Mouse (Mus musculus): ENCODE results near the gene Nfe2l2.
A peak's percentile ranks its signal among the peaks of the same experiment; 100 is the strongest.
"Not testable (repeated sequence)": the region's sequence is repeated elsewhere in the genome, so short reads cannot be mapped to it uniquely, and the experiment has no call there.

Nfe2l2 gene

DNA sequence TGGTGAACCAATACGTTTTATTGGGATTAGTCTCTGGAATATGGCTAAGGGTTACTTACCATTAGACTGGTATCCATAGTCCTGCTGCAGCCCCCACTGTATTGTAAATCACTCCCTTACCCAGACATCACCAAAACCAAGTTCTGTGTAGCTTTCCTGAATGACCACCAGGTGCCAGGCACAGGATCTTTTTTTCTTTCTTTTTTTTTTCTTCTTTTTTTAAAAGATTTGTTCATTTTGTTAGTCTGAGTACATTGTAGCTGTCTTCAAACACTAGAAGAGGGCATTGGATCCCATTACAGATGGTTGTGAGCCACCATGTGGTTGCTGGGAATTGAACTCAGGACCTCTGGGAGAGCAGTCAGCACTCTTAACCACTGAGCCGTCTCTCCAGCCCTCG, 8.6 kb upstream of the Nfe2l2 start:
- no peak for DNase-seq (ENCODE audit: low spot score)

- no peak for DNase-seq (ENCODE audit: low spot score)
These were observed 3.0 kb upstream of the Nfe2l2 start for GRCm38 (mm10) chr2:75707420-75707819.

DNA sequence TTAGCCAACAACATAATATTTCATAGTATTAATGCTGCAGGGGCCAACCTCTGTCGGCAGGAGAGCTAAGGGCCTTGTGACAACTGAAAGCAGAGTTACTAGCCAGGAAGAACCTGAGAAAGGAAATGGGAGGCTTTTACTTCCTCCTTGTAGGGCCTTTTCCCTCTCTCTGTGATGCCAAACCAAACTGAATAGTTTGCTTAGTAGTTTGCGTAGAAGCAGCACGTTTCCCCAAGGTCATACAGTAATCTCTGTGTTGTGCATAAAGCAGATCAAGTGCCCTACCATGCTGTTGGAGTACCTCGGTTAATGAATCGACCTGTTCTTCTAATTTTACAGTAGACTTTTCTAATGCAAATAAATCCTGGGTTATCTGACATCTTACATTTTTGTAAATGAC, 2.0 kb upstream of the Nfe2l2 start:
- no peak for DNase-seq (ENCODE audit: low spot score)

DNA sequence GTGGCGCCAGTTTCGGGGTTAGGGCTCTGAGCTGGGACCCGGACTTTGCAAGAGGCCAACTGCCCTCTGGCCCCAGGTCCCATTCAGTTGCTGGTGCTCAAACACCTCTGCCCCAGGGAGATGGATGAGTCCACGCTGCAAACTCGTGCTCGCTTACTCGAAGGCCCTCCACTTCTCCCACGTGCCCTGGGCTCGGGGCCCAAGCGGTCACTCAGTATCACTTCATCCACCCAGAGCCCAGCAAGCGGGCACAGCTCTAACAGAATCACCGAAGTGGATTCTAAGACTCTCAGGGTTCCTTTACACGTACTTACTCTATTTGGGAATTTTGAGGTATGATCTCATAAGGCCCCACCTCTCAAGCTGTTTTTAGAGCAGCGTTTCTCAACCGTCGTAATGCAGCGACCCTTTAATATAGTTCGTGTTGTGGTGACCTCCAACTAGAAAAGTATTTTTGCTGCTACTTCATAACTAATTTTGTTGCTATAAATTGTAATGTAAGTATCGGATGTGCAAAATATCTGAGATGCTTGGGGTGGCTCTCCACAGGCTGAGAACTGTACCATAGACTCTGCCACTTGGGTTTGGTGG, 816 bp upstream of the Nfe2l2 start:
- DNase-seq (ENCODE audit: low spot score), result no peak

- DNase-seq (ENCODE audit: low spot score), result peak; percentile 87
These were observed 863 bp downstream of the Nfe2l2 start for GRCm38 (mm10) chr2:75703375-75704181.

GRCm38 (mm10) chr2:75702588-75702976, 1.9 kb downstream of the Nfe2l2 start:
- DNase-seq (ENCODE audit: low spot score), result peak; percentile 32

DNA sequence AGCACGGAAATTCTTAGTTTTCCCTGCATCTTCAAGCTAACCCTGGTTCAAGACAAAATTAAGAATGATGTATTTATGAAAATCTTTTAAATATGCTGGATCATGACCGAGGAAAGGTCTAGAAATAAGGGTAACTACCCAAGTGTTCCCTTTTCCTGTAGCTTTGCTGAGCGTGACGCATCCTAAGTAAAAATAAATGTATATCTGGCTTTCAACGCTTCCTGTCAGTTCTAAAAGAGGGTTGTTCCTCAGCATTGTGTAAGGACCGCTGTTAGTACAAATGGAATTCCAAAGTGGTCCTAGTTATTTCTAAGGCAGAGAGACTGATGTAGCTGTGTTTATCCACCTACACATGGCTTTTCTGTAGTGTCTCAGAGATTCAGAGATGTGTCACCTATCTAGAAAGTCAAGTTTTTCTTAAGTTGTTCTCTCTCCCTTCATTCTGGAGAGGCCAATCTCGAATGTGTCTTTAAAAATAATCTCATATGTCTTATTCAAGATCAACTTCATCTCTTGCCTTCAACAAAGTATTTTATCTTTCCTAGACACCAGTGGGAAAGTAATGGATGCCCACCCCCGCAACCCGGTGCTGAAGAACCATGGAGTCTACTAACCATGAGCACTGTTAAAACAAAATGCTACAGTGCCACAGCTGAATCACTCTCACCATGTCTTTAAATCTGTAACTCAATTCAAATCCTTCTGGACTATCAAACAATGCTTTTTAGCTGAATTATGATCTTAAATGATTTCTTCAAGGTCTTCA, 2.4 kb downstream of the Nfe2l2 start:
- no peak for DNase-seq (ENCODE audit: low spot score)

DNA sequence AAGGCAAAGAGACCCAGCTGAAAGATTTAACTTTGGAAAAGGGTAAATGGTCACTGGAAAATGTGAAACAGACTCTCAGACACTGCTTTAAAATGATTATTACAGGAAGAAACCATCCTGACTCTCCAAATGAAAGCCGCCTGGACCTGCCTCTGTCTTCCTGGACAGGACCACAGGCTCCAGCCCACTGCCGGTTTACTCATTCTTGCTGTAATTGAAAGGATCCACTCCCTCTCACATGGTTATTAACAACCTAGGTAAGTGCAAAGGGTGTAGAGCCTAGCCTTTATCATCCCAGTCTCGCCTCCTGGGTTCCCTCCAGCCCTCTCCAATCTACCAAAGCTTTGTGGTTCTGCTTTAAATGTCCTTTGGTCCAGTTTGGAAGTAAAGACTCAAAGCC, 3.2 kb downstream of the Nfe2l2 start:
- DNase-seq (ENCODE audit: low spot score), result no peak

- no peak for DNase-seq (ENCODE audit: low spot score)
These were observed 3.9 kb downstream of the Nfe2l2 start for GRCm38 (mm10) chr2:75700543-75700942.

GRCm38 (mm10) chr2:75698874-75699273, 5.6 kb downstream of the Nfe2l2 start:
- DNase-seq (ENCODE audit: low spot score), result no peak

GRCm38 (mm10) chr2:75698007-75698406, 6.4 kb downstream of the Nfe2l2 start:
- no peak for DNase-seq (ENCODE audit: low spot score)

DNA sequence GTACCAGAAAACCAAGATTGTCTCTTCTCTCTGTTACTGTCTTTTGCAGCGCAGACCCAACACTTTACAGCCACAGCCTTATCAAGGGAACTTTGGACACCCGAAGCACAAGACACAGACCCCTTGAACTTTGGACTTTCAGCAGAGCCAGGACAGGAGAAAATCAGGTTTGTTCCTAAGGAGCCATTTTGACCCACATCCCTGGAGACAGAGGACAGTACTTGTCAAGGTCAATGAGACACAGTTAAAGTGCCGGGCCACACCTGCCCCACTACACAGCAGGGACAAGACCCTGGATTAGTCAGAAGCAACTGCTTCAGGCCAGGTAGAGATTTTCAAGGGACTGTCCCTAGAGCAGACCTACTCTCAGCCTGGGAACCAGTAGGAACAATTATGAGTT, 7.2 kb downstream of the Nfe2l2 start:
- DNase-seq (ENCODE audit: low spot score), result no peak

GRCm38 (mm10) chr2:75696371-75696770, 8.1 kb downstream of the Nfe2l2 start:
- no peak for DNase-seq (ENCODE audit: low spot score)

- no peak for DNase-seq (ENCODE audit: low spot score)
These were observed 8.6 kb downstream of the Nfe2l2 start for GRCm38 (mm10) chr2:75695676-75696350.

DNA sequence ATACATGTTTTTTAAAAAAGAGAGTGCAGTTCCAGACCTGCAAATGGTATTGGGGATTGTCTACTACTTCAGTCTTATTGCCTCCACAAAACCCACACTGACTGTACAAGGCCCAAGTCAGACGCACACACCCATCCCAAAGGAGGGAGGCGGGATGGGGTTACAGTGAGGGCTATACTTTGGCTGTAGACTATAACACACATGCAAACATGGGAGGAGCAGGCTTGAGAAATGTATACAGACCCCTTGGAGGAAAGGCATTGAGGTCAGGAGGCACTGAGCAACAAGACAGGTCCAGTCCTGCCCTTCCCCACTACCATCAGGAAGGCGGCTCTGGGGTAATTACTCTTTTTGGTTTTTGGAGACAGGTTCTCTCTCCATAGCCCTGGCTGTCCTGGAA, 9.5 kb downstream of the Nfe2l2 start:
- not testable (repeated sequence) for DNase-seq (ENCODE audit: low spot score)

DNA sequence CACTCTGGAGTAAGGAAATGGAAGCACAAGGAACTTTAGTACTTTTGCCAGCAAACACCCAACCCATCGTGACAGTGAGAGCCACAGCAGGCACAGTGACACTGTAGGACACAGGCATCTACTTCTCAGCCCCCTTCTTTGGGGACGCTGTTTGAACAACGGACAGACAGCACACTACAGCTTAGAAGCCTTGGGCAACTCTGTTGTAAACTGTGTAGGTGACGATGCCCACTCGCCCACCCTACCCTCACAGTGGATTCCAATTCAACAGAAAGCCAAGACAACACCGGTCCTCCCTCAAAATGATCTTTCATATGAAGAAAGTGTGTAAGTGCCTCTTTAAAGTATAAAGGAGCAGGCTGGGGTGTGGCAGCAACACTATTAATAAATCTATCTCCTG, 12.1 kb downstream of the Nfe2l2 start:
- no peak for DNase-seq (ENCODE audit: low spot score)

DNA sequence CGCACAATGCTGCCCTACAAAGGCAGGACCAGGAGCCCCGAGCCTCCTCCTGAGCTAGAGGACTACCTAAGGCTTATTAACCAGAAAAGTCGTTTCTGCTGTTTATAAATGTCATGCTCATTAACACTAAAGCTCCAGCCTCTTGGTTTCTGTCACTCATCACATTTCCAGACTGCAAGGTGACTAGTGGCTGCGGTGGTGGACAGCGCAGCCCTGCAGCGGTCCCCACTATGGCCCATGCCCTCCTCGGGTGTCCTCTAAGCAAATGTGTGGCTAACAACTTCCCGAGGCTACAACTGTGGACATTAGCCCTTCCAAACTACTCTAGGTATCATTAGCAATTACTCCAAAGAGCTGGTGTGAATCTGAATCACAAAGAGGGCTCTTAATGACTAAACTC, 13.1 kb downstream of the Nfe2l2 start:
- no peak for DNase-seq (ENCODE audit: low spot score)

GRCm38 (mm10) chr2:75690656-75691055, 13.8 kb downstream of the Nfe2l2 start:
- DNase-seq (ENCODE audit: low spot score), result no peak

DNA sequence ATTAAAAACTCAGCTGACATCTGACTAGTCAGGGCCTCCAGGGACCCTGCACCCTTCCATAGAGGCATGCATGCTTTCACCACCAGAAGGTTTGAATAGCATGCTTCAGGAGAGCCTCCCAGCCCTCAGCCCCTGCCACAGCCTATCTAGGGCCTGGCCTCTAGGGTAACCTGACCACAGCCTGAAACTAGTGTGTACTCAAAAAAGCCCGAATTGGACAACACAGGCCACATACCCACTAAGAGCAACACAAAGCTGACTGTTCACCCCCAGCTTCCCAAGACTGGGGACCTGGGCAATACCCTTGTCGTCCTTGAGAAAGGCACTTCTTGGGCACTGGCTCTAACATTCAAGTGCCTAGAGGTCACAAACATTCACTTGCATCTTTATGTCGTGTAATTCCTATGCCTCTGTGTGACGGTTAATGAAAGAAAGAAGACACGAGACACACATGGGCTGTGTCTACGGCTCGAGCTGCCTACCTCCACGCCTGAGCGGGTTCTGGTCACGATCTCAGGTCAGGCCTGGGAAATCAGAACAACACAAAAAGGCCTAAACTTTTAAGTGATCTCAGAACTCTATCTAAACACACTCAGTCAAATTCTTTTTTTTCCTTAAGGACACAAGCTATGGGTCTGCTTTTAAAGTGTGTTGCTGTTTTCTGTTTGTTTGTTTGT, 14.8 kb downstream of the Nfe2l2 start:
- no peak for DNase-seq (ENCODE audit: low spot score)

GRCm38 (mm10) chr2:75688901-75689300, 15.5 kb downstream of the Nfe2l2 start:
- DNase-seq (ENCODE audit: low spot score), result peak; percentile 28

DNA sequence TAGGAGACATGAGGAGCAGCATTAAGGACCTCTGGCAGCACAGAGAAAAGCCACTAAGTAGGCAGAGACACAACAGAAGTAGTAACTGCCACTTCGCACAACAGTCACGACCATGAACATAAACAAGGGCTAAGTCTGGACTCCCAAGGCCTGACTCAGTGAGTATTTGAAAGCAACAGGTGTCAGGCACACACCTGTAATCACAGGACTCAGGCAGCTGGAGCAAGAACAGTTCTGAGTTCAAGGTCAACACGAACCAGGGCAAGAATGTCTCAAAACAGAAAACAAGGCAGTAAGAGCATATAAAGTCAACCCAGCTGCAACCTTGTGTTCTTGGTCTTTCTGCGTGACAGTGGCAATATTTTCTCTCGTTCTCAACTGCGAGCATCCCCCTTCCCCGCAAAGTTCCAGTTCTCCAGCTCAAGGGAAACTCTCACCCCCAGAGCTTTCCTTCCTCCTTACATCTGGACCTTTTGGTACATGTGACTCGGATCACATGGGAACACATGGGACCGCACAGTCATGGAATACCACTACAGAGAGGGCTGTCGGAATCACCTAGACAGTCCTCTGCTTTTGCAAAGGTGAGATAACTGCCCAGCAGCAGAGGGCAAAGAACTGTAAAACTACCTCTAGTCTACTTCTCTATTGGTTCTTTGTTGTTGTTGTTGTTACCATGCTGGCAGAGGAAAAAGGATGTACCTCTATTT, 17.2 kb downstream of the Nfe2l2 start:
- DNase-seq (ENCODE audit: low spot score), result no peak
